Mouse (Mus musculus): ENCODE results near the gene Ubr4. TPM values are rescaled to one million over a fixed set of nuclear protein-coding genes. Genes with fewer than 3 reads are reported as not detected.
A peak's percentile ranks its signal among the peaks of the same experiment; 100 is the strongest.

The Ubr4 gene
- polyA plus RNA-seq, 2 experiments, result 86.6 to 159 TPM

- no peak for ATAC-seq (ENCODE audit: low FRiP score, low read depth)
- TF ChIP-seq POLR2A (IDR thresholded peaks at IDR 0.05; ENCODE audit: borderline replicate concordance, extremely low read depth, insufficient read depth, insufficient read length), result no peak
- WGBS, result 80% methylated on average over 4 of the region's 4 CpGs
Observed at GRCm38 (mm10) chr4:139340835-139341234, 11.6 kb upstream of the Ubr4 start.

GRCm38 (mm10) chr4:139341556-139342233 lies 10.7 kb upstream of the Ubr4 start:
- no peak for ATAC-seq (ENCODE audit: low FRiP score, low read depth)
- H3K27me3 ChIP-seq (ENCODE audit: control insufficient read depth, insufficient read depth, low read length), result 0 out of 2 replicates have a peak, but pooled peaks cover 5% of the 10 kb centered on the region
- no peak overlapping the region for H3K27ac ChIP-seq (replicated peaks; ENCODE audit: low read depth, low read length)
- H3K36me3 ChIP-seq (ENCODE audit: control insufficient read depth, insufficient read depth, low read length), result peaks cover 12% of the 10 kb centered on the region
- TF ChIP-seq POLR2A (IDR thresholded peaks at IDR 0.05; ENCODE audit: borderline replicate concordance, extremely low read depth, insufficient read depth, insufficient read length), result no peak
- 80% methylated on average over 7 of the region's 7 CpGs for WGBS
- no peaks in the 10 kb centered on the region for H3K9me3 ChIP-seq (ENCODE audit: control insufficient read depth, low read length)
- H3K9ac ChIP-seq (ENCODE audit: low read depth, low read length, severe bottlenecking), result no peak overlapping the region
- DNase-seq (ENCODE audit: low spot score), result no peak
- H3K4me3 ChIP-seq (replicated peaks; ENCODE audit: low read length), result no peak overlapping the region
- no peaks in the 10 kb centered on the region for H3K4me1 ChIP-seq (ENCODE audit: control insufficient read depth, insufficient read depth, low read length)
- H3K4me2 ChIP-seq (replicated peaks; ENCODE audit: low read depth, low read length, severe bottlenecking), result no peak overlapping the region

More at GRCm38 (mm10) chr4:139340835-139341234, 11.6 kb upstream of the Ubr4 start:
- no peaks in the 10 kb centered on the region for H3K4me1 ChIP-seq (ENCODE audit: control insufficient read depth, insufficient read depth, low read length)
- H3K9me3 ChIP-seq (ENCODE audit: control insufficient read depth, low read length), result no peaks in the 10 kb centered on the region
- H3K27me3 ChIP-seq (ENCODE audit: control insufficient read depth, insufficient read depth, low read length), result 0 out of 2 replicates have a peak, but pooled peaks cover 5% of the 10 kb centered on the region
- H3K4me2 ChIP-seq (replicated peaks; ENCODE audit: low read depth, low read length, severe bottlenecking), result no peak overlapping the region
- DNase-seq (ENCODE audit: low spot score), result no peak
- no peak overlapping the region for H3K9ac ChIP-seq (ENCODE audit: low read depth, low read length, severe bottlenecking)
- peaks cover 5% of the 10 kb centered on the region; the same call in 1 of the 2 replicates for H3K36me3 ChIP-seq (ENCODE audit: control insufficient read depth, insufficient read depth, low read length)
- H3K4me3 ChIP-seq (replicated peaks; ENCODE audit: low read length), result no peak overlapping the region
- no peak overlapping the region for H3K27ac ChIP-seq (replicated peaks; ENCODE audit: low read depth, low read length)

DNA sequence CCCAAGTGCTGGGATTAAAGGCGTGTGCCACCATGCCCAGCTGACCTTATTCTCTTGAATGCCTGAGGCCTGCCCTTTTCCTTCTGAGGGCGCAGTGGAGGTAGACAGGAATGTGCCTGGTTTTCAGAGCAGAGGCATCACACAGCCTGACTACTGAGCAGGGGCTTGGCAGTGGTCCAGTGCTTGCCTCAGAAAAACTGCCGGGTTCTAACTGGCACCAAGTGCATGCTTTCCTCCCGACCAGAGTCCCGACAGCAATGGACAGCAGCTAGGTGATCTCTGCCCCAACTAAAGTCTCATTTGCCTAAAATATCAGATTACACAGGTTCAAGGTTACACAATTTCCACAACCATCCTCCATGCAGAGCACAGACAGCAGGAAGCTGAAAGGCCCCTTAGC lies 8.7 kb upstream of the Ubr4 start:
- Histone ChIP-seq H3K4me2 (replicated peaks; ENCODE audit: low read depth, low read length, severe bottlenecking) (no peak overlapping the region), H3K9me3 (ENCODE audit: control insufficient read depth, low read length) (no peaks in the 10 kb centered on the region), H3K4me3 (replicated peaks; ENCODE audit: low read length) (no peak overlapping the region), H3K27ac (replicated peaks; ENCODE audit: low read depth, low read length) (no peak overlapping the region), H3K27me3 (ENCODE audit: control insufficient read depth, insufficient read depth, low read length) (no peaks in the 10 kb centered on the region), H3K36me3 (ENCODE audit: control insufficient read depth, insufficient read depth, low read length) (peaks cover 29% of the 10 kb centered on the region), H3K9ac (ENCODE audit: low read depth, low read length, severe bottlenecking) (no peak overlapping the region), H3K4me1 (ENCODE audit: control insufficient read depth, insufficient read depth, low read length) (no peaks in the 10 kb centered on the region)
- ATAC-seq (ENCODE audit: low FRiP score, low read depth), result no peak
- 73% methylated on average over 5 of the region's 5 CpGs for WGBS
- no peak for DNase-seq (ENCODE audit: low spot score)
- no peak for TF ChIP-seq POLR2A (IDR thresholded peaks at IDR 0.05; ENCODE audit: borderline replicate concordance, extremely low read depth, insufficient read depth, insufficient read length)

- Histone ChIP-seq H3K9ac (ENCODE audit: low read depth, low read length, severe bottlenecking) (no peak overlapping the region), H3K4me2 (replicated peaks; ENCODE audit: low read depth, low read length, severe bottlenecking) (no peak overlapping the region), H3K27me3 (ENCODE audit: control insufficient read depth, insufficient read depth, low read length) (no peaks in the 10 kb centered on the region), H3K36me3 (ENCODE audit: control insufficient read depth, insufficient read depth, low read length) (peaks cover 42% of the 10 kb centered on the region), H3K4me3 (replicated peaks; ENCODE audit: low read length) (no peak overlapping the region), H3K4me1 (ENCODE audit: control insufficient read depth, insufficient read depth, low read length) (no peaks in the 10 kb centered on the region), H3K27ac (replicated peaks; ENCODE audit: low read depth, low read length) (no peak overlapping the region), H3K9me3 (ENCODE audit: control insufficient read depth, low read length) (no peaks in the 10 kb centered on the region)
- no peak for ATAC-seq (ENCODE audit: low FRiP score, low read depth)
- no peak for DNase-seq (ENCODE audit: low spot score)
- 81% methylated on average over 23 of the region's 23 CpGs for WGBS
- TF ChIP-seq POLR2A (IDR thresholded peaks at IDR 0.05; ENCODE audit: borderline replicate concordance, extremely low read depth, insufficient read depth, insufficient read length), result no peak
Observed at GRCm38 (mm10) chr4:139345416-139346019, 6.9 kb upstream of the Ubr4 start.

- H3K36me3 ChIP-seq (ENCODE audit: control insufficient read depth, insufficient read depth, low read length), result peaks cover 56% of the 10 kb centered on the region
- no peaks in the 10 kb centered on the region for H3K27me3 ChIP-seq (ENCODE audit: control insufficient read depth, insufficient read depth, low read length)
- H3K4me3 ChIP-seq (replicated peaks; ENCODE audit: low read length), result peak overlapping the region; percentile 68
- peak overlapping the region; percentile 95 for H3K9ac ChIP-seq (ENCODE audit: low read depth, low read length, severe bottlenecking)
- 5% methylated on average over 7 of the region's 7 CpGs for WGBS
- DNase-seq (ENCODE audit: low spot score) (no peak), ATAC-seq (ENCODE audit: low FRiP score, low read depth) (peak; percentile 3; the same call in 1 of the 2 replicates)
- H3K27ac ChIP-seq (replicated peaks; ENCODE audit: low read depth, low read length), result peak overlapping the region; percentile 95
- TF ChIP-seq POLR2A (IDR thresholded peaks at IDR 0.05; ENCODE audit: borderline replicate concordance, extremely low read depth, insufficient read depth, insufficient read length), result no peak
- H3K4me2 ChIP-seq (replicated peaks; ENCODE audit: low read depth, low read length, severe bottlenecking), result peak overlapping the region; percentile 94
- H3K9me3 ChIP-seq (ENCODE audit: control insufficient read depth, low read length), result no peaks in the 10 kb centered on the region
- peaks cover 9% of the 10 kb centered on the region for H3K4me1 ChIP-seq (ENCODE audit: control insufficient read depth, insufficient read depth, low read length)
Observed at GRCm38 (mm10) chr4:139352832-139353231, 423 bp downstream of the Ubr4 start.

All from limb, embryonic 14.5 days (tissue).